Mouse (Mus musculus) olfactory bulb, adult 2 months (tissue): ENCODE measurements around the gene Ptgdr.

Experiments
- CTCF ChIP-seq: fragments of 200-500 bp; IDR thresholded peaks from 2 replicates; pipeline ENCODE4 v1.5.1; 2012; ENCODE audit warnings: low read depth, mild to moderate bottlenecking, low read length, moderate library complexity; ENCODE audit not compliant: insufficient read depth
- POLR2A ChIP-seq: fragments of 200-500 bp; IDR thresholded peaks from 2 replicates; pipeline ENCODE4 v1.6.1; 2012; ENCODE audit warnings: mild to moderate bottlenecking, low read depth, low read length, moderate library complexity; ENCODE audit not compliant: insufficient read depth

GRCm38 (mm10) chr14:44821177-44822057, 37.8 kb downstream of the Ptgdr start:
- TF ChIP-seq POLR2A: no peak
- no peak for TF ChIP-seq CTCF
